Mouse (Mus musculus): ENCODE data around the gene Evl. TPM values are rescaled to one million over a fixed set of nuclear protein-coding genes. Genes with fewer than 3 reads are reported as not detected.
A peak's percentile ranks its signal among the peaks of the same experiment; 100 is the strongest.
"Not testable (repeated sequence)": the region's sequence is repeated elsewhere in the genome, so short reads cannot be mapped to it uniquely, and the experiment has no call there.

Evl gene
- 38.1 and 45.9 TPM in 2 replicates for total RNA-seq (2015)
- 17.0 and 38.9 TPM in 2 replicates for total RNA-seq (2017)

- ATAC-seq (replicated peaks; ENCODE audit: poor library complexity) = peak; percentile 89
These were observed at the start of gene Evl for GRCm38 (mm10) chr12:108554120-108554841. Evl (plus strand) TSS chr12:108554720.

GRCm38 (mm10) chr12:108505846-108506245 lies 48.7 kb upstream of the Evl start:
- no peak for ATAC-seq (replicated peaks; ENCODE audit: poor library complexity)

- ATAC-seq (replicated peaks; ENCODE audit: poor library complexity) = not testable (repeated sequence)
These were observed 47.5 kb upstream of the Evl start for GRCm38 (mm10) chr12:108507046-108507445.

GRCm38 (mm10) chr12:108510571-108510970 lies 43.9 kb upstream of the Evl start:
- ATAC-seq (replicated peaks; ENCODE audit: poor library complexity) = no peak

- peak; percentile 52; the same call in 1 of the 2 replicates for ATAC-seq (replicated peaks; ENCODE audit: poor library complexity)
These were observed 43.5 kb upstream of the Evl start for GRCm38 (mm10) chr12:108511009-108511408.

- ATAC-seq (replicated peaks; ENCODE audit: poor library complexity) = no peak
These were observed 39.1 kb upstream of the Evl start for GRCm38 (mm10) chr12:108515464-108515863.

GRCm38 (mm10) chr12:108519374-108519773 lies 35.1 kb upstream of the Evl start:
- no peak for ATAC-seq (replicated peaks; ENCODE audit: poor library complexity)

GRCm38 (mm10) chr12:108529214-108529613 lies 25.3 kb upstream of the Evl start:
- ATAC-seq (replicated peaks; ENCODE audit: poor library complexity) = peak; percentile 83

- no peak for ATAC-seq (replicated peaks; ENCODE audit: poor library complexity)
These were observed 20.0 kb upstream of the Evl start for GRCm38 (mm10) chr12:108534484-108534883.

- ATAC-seq (replicated peaks; ENCODE audit: poor library complexity) = no peak; the same call in 1 of the 2 replicates
These were observed 18.1 kb upstream of the Evl start for GRCm38 (mm10) chr12:108536461-108536860.

- ATAC-seq (replicated peaks; ENCODE audit: poor library complexity) = peak; percentile 83
These were observed 13.4 kb upstream of the Evl start for GRCm38 (mm10) chr12:108541088-108541487.

GRCm38 (mm10) chr12:108546508-108547153 lies 7.9 kb upstream of the Evl start:
- ATAC-seq (replicated peaks; ENCODE audit: poor library complexity) = no peak

- ATAC-seq (replicated peaks; ENCODE audit: poor library complexity) = no peak
These were observed 7.2 kb upstream of the Evl start for GRCm38 (mm10) chr12:108547251-108547875.

GRCm38 (mm10) chr12:108551731-108552130 lies 2.8 kb upstream of the Evl start:
- no peak for ATAC-seq (replicated peaks; ENCODE audit: poor library complexity)

GRCm38 (mm10) chr12:108553079-108553478 lies 1.4 kb upstream of the Evl start:
- ATAC-seq (replicated peaks; ENCODE audit: poor library complexity) = no peak

- ATAC-seq (replicated peaks; ENCODE audit: poor library complexity) = no peak
These were observed 489 bp downstream of the Evl start for GRCm38 (mm10) chr12:108554861-108555556.

GRCm38 (mm10) chr12:108558194-108558593 lies 3.7 kb downstream of the Evl start:
- ATAC-seq (replicated peaks; ENCODE audit: poor library complexity) = no peak

- peak; percentile 69 for ATAC-seq (replicated peaks; ENCODE audit: poor library complexity)
These were observed 8.7 kb downstream of the Evl start for GRCm38 (mm10) chr12:108563238-108563637.

GRCm38 (mm10) chr12:108564910-108565506 lies 10.5 kb downstream of the Evl start:
- no peak for ATAC-seq (replicated peaks; ENCODE audit: poor library complexity)

GRCm38 (mm10) chr12:108579156-108579871 lies 24.8 kb downstream of the Evl start:
- no peak for ATAC-seq (replicated peaks; ENCODE audit: poor library complexity)

All from megakaryocyte progenitor cell, adult 5-6 weeks (primary cell).